Mouse (Mus musculus): Measurements from ENCODE around the gene Ppp1r1c.

The Ppp1r1c gene

GRCm38 (mm10) chr2:79707575-79707974 is at the start of gene Ppp1r1c:
Gene Ppp1r1c, plus strand, starts transcription at chr2:79707780.
- DNase-seq (ENCODE audit: low read depth, low spot score) = no peak

GRCm38 (mm10) chr2:79660417-79661185 is 47.0 kb upstream of the Ppp1r1c start:
- no peak for DNase-seq (ENCODE audit: low read depth, low spot score)

GRCm38 (mm10) chr2:79661486-79662104 is 46.0 kb upstream of the Ppp1r1c start:
- no peak for DNase-seq (ENCODE audit: low read depth, low spot score)

GRCm38 (mm10) chr2:79664532-79665286 is 42.9 kb upstream of the Ppp1r1c start:
- no peak for DNase-seq (ENCODE audit: low read depth, low spot score)

GRCm38 (mm10) chr2:79665492-79665891 is 42.1 kb upstream of the Ppp1r1c start:
- no peak for DNase-seq (ENCODE audit: low read depth, low spot score)

GRCm38 (mm10) chr2:79675266-79675665 is 32.3 kb upstream of the Ppp1r1c start:
- no peak for DNase-seq (ENCODE audit: low read depth, low spot score)

GRCm38 (mm10) chr2:79677663-79678257 is 29.8 kb upstream of the Ppp1r1c start:
- DNase-seq (ENCODE audit: low read depth, low spot score) = no peak

- DNase-seq (ENCODE audit: low read depth, low spot score) = no peak
These were observed 25.9 kb upstream of the Ppp1r1c start for GRCm38 (mm10) chr2:79681672-79682071.

- no peak for DNase-seq (ENCODE audit: low read depth, low spot score)
These were observed 24.3 kb upstream of the Ppp1r1c start for GRCm38 (mm10) chr2:79683258-79683657.

GRCm38 (mm10) chr2:79690838-79691237 is 16.7 kb upstream of the Ppp1r1c start:
- no peak for DNase-seq (ENCODE audit: low read depth, low spot score)

- no peak for DNase-seq (ENCODE audit: low read depth, low spot score)
These were observed 12.4 kb upstream of the Ppp1r1c start for GRCm38 (mm10) chr2:79695190-79695589.

GRCm38 (mm10) chr2:79695939-79696338 is 11.6 kb upstream of the Ppp1r1c start:
- DNase-seq (ENCODE audit: low read depth, low spot score) = no peak

- no peak for DNase-seq (ENCODE audit: low read depth, low spot score)
These were observed 10.9 kb upstream of the Ppp1r1c start for GRCm38 (mm10) chr2:79696478-79697230.

- no peak for DNase-seq (ENCODE audit: low read depth, low spot score)
These were observed 9.4 kb upstream of the Ppp1r1c start for GRCm38 (mm10) chr2:79698166-79698565.

- no peak for DNase-seq (ENCODE audit: low read depth, low spot score)
These were observed 2.8 kb upstream of the Ppp1r1c start for GRCm38 (mm10) chr2:79704773-79705172.

- no peak for DNase-seq (ENCODE audit: low read depth, low spot score)
These were observed 6.1 kb downstream of the Ppp1r1c start for GRCm38 (mm10) chr2:79713662-79714091.

- DNase-seq (ENCODE audit: low read depth, low spot score) = no peak
These were observed 7.2 kb downstream of the Ppp1r1c start for GRCm38 (mm10) chr2:79714745-79715144.

GRCm38 (mm10) chr2:79715925-79716324 is 8.3 kb downstream of the Ppp1r1c start:
- no peak for DNase-seq (ENCODE audit: low read depth, low spot score)

GRCm38 (mm10) chr2:79717846-79718245 is 10.3 kb downstream of the Ppp1r1c start:
- DNase-seq (ENCODE audit: low read depth, low spot score) = no peak

GRCm38 (mm10) chr2:79722415-79722814 is 14.8 kb downstream of the Ppp1r1c start:
- DNase-seq (ENCODE audit: low read depth, low spot score) = no peak

GRCm38 (mm10) chr2:79738958-79739357 is 31.4 kb downstream of the Ppp1r1c start:
- DNase-seq (ENCODE audit: low read depth, low spot score) = no peak
